Mouse (Mus musculus): ENCODE results near the gene Otud7a. TPM values are rescaled to one million over a fixed set of nuclear protein-coding genes. Genes with fewer than 3 reads are reported as not detected.

The Otud7a gene
- polyA plus RNA-seq, 1 experiment from 2014 or later = 0.16 TPM

GRCm38 (mm10) chr7:63796001-63796632, 351.6 kb downstream of the Otud7a start:
- Histone ChIP-seq H3K9me3 (replicated peaks; ENCODE audit: control insufficient read depth, low read length) (no peaks in the 10 kb centered on the region), H3K4me3 (ENCODE audit: low read length) (no peak overlapping the region), H3K36me3 (ENCODE audit: control insufficient read depth, insufficient read depth) (no peaks in the 10 kb centered on the region), H3K27me3 (ENCODE audit: control insufficient read depth, insufficient read depth, low read length) (no peaks in the 10 kb centered on the region), H3K4me2 (ENCODE audit: low read depth, low read length) (no peak overlapping the region), H3K4me1 (ENCODE audit: control insufficient read depth, insufficient read depth, low read length) (no peaks in the 10 kb centered on the region), H3K9ac (ENCODE audit: low read length) (no peak overlapping the region), H3K27ac (ENCODE audit: low read length) (no peak overlapping the region)
- WGBS = 26% methylated on average over 8 of the region's 8 CpGs
- no peak for ATAC-seq (replicated peaks; ENCODE audit: extremely low read depth, insufficient read depth, low FRiP score)

- Histone ChIP-seq H3K36me3 (ENCODE audit: control insufficient read depth, insufficient read depth) (no peaks in the 10 kb centered on the region), H3K27ac (ENCODE audit: low read length) (no peak overlapping the region), H3K9ac (ENCODE audit: low read length) (no peak overlapping the region), H3K27me3 (ENCODE audit: control insufficient read depth, insufficient read depth, low read length) (no peaks in the 10 kb centered on the region), H3K4me2 (ENCODE audit: low read depth, low read length) (no peak overlapping the region), H3K9me3 (replicated peaks; ENCODE audit: control insufficient read depth, low read length) (0 out of 2 replicates have a peak, but pooled peaks cover 2% of the 10 kb centered on the region), H3K4me3 (ENCODE audit: low read length) (no peak overlapping the region), H3K4me1 (ENCODE audit: control insufficient read depth, insufficient read depth, low read length) (no peaks in the 10 kb centered on the region)
- WGBS = 80% methylated on average over 3 of the region's 3 CpGs
- ATAC-seq (replicated peaks; ENCODE audit: extremely low read depth, insufficient read depth, low FRiP score) = no peak
These were observed 353.9 kb downstream of the Otud7a start for GRCm38 (mm10) chr7:63798446-63798845.

- 0 out of 2 replicates have a peak, but pooled peaks cover 2% of the 10 kb centered on the region for H3K9me3 ChIP-seq (replicated peaks; ENCODE audit: control insufficient read depth, low read length)
- WGBS = 84% methylated on average over 7 of the region's 7 CpGs
- no peak overlapping the region for H3K4me2 ChIP-seq (ENCODE audit: low read depth, low read length)
- H3K4me3 ChIP-seq (ENCODE audit: low read length) = no peak overlapping the region
- no peaks in the 10 kb centered on the region for H3K36me3 ChIP-seq (ENCODE audit: control insufficient read depth, insufficient read depth)
- H3K27me3 ChIP-seq (ENCODE audit: control insufficient read depth, insufficient read depth, low read length) = no peaks in the 10 kb centered on the region
- no peak overlapping the region for H3K9ac ChIP-seq (ENCODE audit: low read length)
- no peaks in the 10 kb centered on the region for H3K4me1 ChIP-seq (ENCODE audit: control insufficient read depth, insufficient read depth, low read length)
- no peak overlapping the region for H3K27ac ChIP-seq (ENCODE audit: low read length)
- ATAC-seq (replicated peaks; ENCODE audit: extremely low read depth, insufficient read depth, low FRiP score) = no peak
These were observed 354.8 kb downstream of the Otud7a start for GRCm38 (mm10) chr7:63799304-63799703.

GRCm38 (mm10) chr7:63802751-63803150, 358.2 kb downstream of the Otud7a start:
- Histone ChIP-seq H3K27me3 (ENCODE audit: control insufficient read depth, insufficient read depth, low read length) (no peaks in the 10 kb centered on the region), H3K4me2 (ENCODE audit: low read depth, low read length) (no peak overlapping the region), H3K4me1 (ENCODE audit: control insufficient read depth, insufficient read depth, low read length) (no peaks in the 10 kb centered on the region), H3K36me3 (ENCODE audit: control insufficient read depth, insufficient read depth) (no peaks in the 10 kb centered on the region), H3K4me3 (ENCODE audit: low read length) (no peak overlapping the region), H3K9me3 (replicated peaks; ENCODE audit: control insufficient read depth, low read length) (0 out of 2 replicates have a peak, but pooled peaks cover 2% of the 10 kb centered on the region), H3K9ac (ENCODE audit: low read length) (no peak overlapping the region), H3K27ac (ENCODE audit: low read length) (no peak overlapping the region)
- WGBS = 85% methylated on average over 21 of the region's 21 CpGs
- ATAC-seq (replicated peaks; ENCODE audit: extremely low read depth, insufficient read depth, low FRiP score) = no peak

Other genes starting within 250 kb of the Otud7a start
- gene Chrna7, start 232.2 kb upstream of the Otud7a start, polyA plus RNA-seq (2015; fragmentation: Nextera tagmentation; extraction: Ambion mirVana) = 0.17 and 0.36 TPM in 2 replicates